Mouse (Mus musculus) limb, embryonic 15.5 days (tissue): ENCODE measurements around the gene Nlgn1. TPM values are rescaled to one million over a fixed set of nuclear protein-coding genes. Genes with fewer than 3 reads are reported as not detected.

ENCODE experiments used
- ATAC-seq: fragments of 200-750 bp; cut with Nextera tagmentation; 2 replicates; pipeline ENCODE4 v1.8.0; 2017; ENCODE audit warnings: low read depth, moderate TSS enrichment; ENCODE audit not compliant: insufficient number of reproducible peaks, low FRiP score, low TSS enrichment
- H3K27ac ChIP-seq: fragments of 300-500 bp; sonication (generic); 2 replicates; pipeline ENCODE4 v1.5.1; 2015; ENCODE audit warnings: moderate library complexity, mild to moderate bottlenecking, inconsistent platforms
- H3K27me3 ChIP-seq: fragments of 300-500 bp; sonication (generic); 2 replicates; pipeline ENCODE4 v1.6.1; 2015; ENCODE audit warnings: inconsistent platforms
- H3K36me3 ChIP-seq: fragments of 300-500 bp; sonication (generic); 2 replicates; pipeline ENCODE4 v1.6.1; 2015; ENCODE audit warnings: inconsistent platforms
- H3K4me1 ChIP-seq: fragments of 300-500 bp; sonication (generic); 2 replicates; pipeline ENCODE4 v1.6.1; 2015; ENCODE audit warnings: inconsistent platforms
- H3K4me2 ChIP-seq: fragments of 300-500 bp; sonication (generic); 2 replicates; pipeline ENCODE4 v1.6.1; 2015; ENCODE audit warnings: mild to moderate bottlenecking, inconsistent platforms
- H3K4me3 ChIP-seq: fragments of 300-500 bp; sonication (generic); 2 replicates; pipeline ENCODE4 v1.5.1; 2015; ENCODE audit warnings: mild to moderate bottlenecking, inconsistent platforms
- H3K9ac ChIP-seq: fragments of 300-500 bp; sonication (generic); 2 replicates; pipeline ENCODE4 v1.6.1; 2015; ENCODE audit warnings: inconsistent platforms
- H3K9me3 ChIP-seq: fragments of 300-500 bp; sonication (generic); 2 replicates; pipeline ENCODE4 v1.6.1; 2016; ENCODE audit warnings: inconsistent platforms
- WGBS: fragments of 180-500 bp; shearing (Covaris S2); methylation state at CpG from one replicate; pipeline ENCODE4 v1.1.7; 2015; 5-methylcytosine and 5-hydroxymethylcytosine counted together
- polyA plus RNA-seq: library from polyadenylated mRNA; unstranded; fragments of >200 nt; fragmentation: Nextera tagmentation; extraction: Ambion mirVana; gene quantifications from 2 replicates; pipeline ENCODE4 v1.2.1, GENCODE M21; 2015

The Nlgn1 gene
- polyA plus RNA-seq, 1 experiment from 2014 or later = 3.1 TPM

GRCm38 (mm10) chr3:25463051-25463450 lies 869.2 kb downstream of the Nlgn1 start:
- Histone ChIP-seq H3K36me3 (no peaks in the 10 kb centered on the region), H3K4me2 (no peak overlapping the region), H3K9me3 (no peaks in the 10 kb centered on the region), H3K9ac (no peak overlapping the region), H3K4me3 (no peak overlapping the region), H3K27me3 (no peaks in the 10 kb centered on the region), H3K4me1 (no peaks in the 10 kb centered on the region), H3K27ac (no peak overlapping the region)
- 69% methylated on average over 2 of the region's 2 CpGs for WGBS
- ATAC-seq = no peak

DNA sequence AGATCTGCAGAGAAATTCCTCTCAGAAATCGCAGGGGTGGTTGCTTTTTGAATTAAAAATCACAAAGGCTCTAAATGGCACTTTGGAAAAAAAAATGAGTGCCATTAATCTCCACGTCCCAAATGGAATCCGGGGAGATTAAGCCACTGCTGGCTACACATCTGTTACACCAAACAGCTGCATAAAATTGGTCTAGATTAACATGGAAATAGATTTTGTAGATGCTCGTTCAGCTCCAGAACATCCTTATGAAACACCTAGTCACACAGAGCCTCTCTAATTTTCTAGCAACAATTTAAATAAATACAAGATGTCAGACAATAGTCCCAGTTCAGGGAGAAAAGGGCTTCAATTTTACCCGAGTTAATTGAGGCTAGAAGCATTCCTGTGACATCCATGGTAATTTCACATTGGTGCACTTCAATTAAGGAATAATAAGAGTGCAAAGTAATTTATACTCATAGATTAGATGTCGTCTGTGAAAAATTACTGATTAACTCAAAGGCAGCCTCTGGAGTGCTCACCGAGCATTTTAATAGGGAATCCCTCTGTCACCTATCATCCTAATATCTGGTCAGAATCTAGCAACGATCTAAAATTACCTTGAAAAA lies 875.9 kb downstream of the Nlgn1 start:
- Histone ChIP-seq H3K4me2 (no peak overlapping the region), H3K27ac (no peak overlapping the region), H3K36me3 (no peaks in the 10 kb centered on the region), H3K9me3 (no peaks in the 10 kb centered on the region), H3K4me1 (no peaks in the 10 kb centered on the region), H3K9ac (no peak overlapping the region), H3K4me3 (no peak overlapping the region), H3K27me3 (no peaks in the 10 kb centered on the region)
- WGBS = 50% methylated on average over 8 of the region's 8 CpGs
- no peak for ATAC-seq

DNA sequence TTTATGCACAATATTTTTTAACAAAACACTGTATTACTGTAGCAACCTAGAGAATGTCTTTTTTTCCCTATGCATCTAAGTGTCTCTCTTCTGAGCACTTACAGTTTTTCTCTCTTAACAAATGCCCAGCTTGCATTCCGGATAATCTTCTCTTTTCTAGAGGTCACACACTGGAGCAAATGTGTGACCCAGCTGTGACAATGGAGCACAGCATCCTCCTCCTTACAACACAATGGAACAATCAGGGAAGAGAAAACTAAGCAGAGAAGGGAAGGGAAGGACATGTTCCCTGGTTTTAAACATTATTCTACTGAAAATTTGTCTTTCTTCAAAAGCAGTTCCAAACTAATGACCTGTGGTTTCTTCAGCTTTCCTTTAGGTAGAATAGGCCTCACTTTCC lies 879.9 kb downstream of the Nlgn1 start:
- Histone ChIP-seq H3K4me1 (no peaks in the 10 kb centered on the region), H3K9ac (no peak overlapping the region), H3K4me3 (no peak overlapping the region), H3K9me3 (no peaks in the 10 kb centered on the region), H3K27me3 (no peaks in the 10 kb centered on the region), H3K27ac (no peak overlapping the region), H3K4me2 (no peak overlapping the region), H3K36me3 (no peaks in the 10 kb centered on the region)
- no peak for ATAC-seq
- WGBS = 62% methylated on average over 1 of the region's 1 CpGs

DNA sequence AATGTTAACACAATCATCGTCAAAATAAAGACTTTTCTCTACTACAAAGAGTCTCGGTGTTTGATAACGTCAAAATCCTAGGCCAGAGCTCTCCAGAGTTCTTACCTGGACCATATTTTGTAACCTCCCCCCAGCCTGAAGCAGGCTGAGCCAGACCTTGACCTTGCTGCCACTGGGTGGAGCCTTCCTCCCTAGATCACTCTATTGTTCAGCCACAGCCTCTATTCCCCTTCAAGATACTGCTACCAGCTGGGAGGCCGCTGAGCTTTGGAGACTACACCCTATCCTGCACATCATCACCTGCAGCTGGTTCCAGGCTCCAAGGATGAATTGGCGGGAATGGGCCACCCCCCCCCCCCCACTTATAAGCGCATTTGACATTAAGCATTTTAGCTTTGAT lies 881.8 kb downstream of the Nlgn1 start:
- no peaks in the 10 kb centered on the region for H3K36me3 ChIP-seq
- no peaks in the 10 kb centered on the region for H3K27me3 ChIP-seq
- H3K4me1 ChIP-seq = no peaks in the 10 kb centered on the region
- no peaks in the 10 kb centered on the region for H3K9me3 ChIP-seq
- no peak overlapping the region for H3K9ac ChIP-seq
- no peak for ATAC-seq
- 65% methylated on average over 6 of the region's 6 CpGs for WGBS
- H3K4me3 ChIP-seq = no peak overlapping the region
- no peak overlapping the region for H3K27ac ChIP-seq
- H3K4me2 ChIP-seq = no peak overlapping the region

DNA sequence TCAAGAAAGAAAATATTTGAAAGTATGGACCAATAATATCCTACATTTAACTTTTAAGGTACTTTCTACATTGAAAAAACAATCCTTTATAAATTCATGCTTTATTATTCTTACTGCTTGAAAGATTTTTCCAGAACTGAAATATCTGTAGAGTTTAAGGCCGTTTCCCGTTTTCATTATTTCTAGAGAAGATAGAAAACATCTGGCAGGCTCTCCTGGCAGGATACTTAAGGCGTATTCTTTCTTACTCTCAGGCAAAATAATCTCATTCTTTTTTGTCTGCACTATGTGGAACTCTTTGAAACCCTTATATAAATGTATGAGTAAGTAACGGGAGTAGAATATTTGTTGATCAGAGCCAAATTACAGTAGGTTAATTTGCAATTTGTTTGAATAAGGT lies 882.9 kb downstream of the Nlgn1 start:
- Histone ChIP-seq H3K4me1 (no peaks in the 10 kb centered on the region), H3K4me2 (no peak overlapping the region), H3K9ac (no peak overlapping the region), H3K27me3 (no peaks in the 10 kb centered on the region), H3K36me3 (no peaks in the 10 kb centered on the region), H3K4me3 (no peak overlapping the region), H3K9me3 (no peaks in the 10 kb centered on the region), H3K27ac (no peak overlapping the region)
- 49% methylated on average over 4 of the region's 4 CpGs for WGBS
- ATAC-seq = no peak

- no peak for ATAC-seq
- no peak overlapping the region for H3K4me2 ChIP-seq
Measured at GRCm38 (mm10) chr3:25447181-25447580, 885.1 kb downstream of the Nlgn1 start.

GRCm38 (mm10) chr3:25443657-25444056 lies 888.6 kb downstream of the Nlgn1 start:
- H3K36me3 ChIP-seq = no peaks in the 10 kb centered on the region
- no peaks in the 10 kb centered on the region for H3K4me1 ChIP-seq
- no peaks in the 10 kb centered on the region for H3K27me3 ChIP-seq
- H3K4me3 ChIP-seq = no peak overlapping the region
- H3K4me2 ChIP-seq = no peak overlapping the region
- H3K27ac ChIP-seq = no peak overlapping the region
- H3K9ac ChIP-seq = no peak overlapping the region
- WGBS = 30% methylated on average over 3 of the region's 3 CpGs
- H3K9me3 ChIP-seq = no peaks in the 10 kb centered on the region
- ATAC-seq = no peak

More at GRCm38 (mm10) chr3:25447181-25447580, 885.1 kb downstream of the Nlgn1 start:
- Histone ChIP-seq H3K4me1 (no peaks in the 10 kb centered on the region), H3K27me3 (no peaks in the 10 kb centered on the region), H3K4me3 (no peak overlapping the region), H3K9me3 (no peaks in the 10 kb centered on the region), H3K9ac (no peak overlapping the region), H3K27ac (no peak overlapping the region), H3K36me3 (no peaks in the 10 kb centered on the region)
- WGBS = 56% methylated on average over 1 of the region's 1 CpGs

- WGBS = 90% methylated on average over 1 of the region's 1 CpGs
- no peak for ATAC-seq
- Histone ChIP-seq H3K9ac (no peak overlapping the region), H3K27ac (no peak overlapping the region), H3K9me3 (no peaks in the 10 kb centered on the region), H3K27me3 (no peaks in the 10 kb centered on the region), H3K4me3 (no peak overlapping the region), H3K4me2 (no peak overlapping the region), H3K36me3 (no peaks in the 10 kb centered on the region), H3K4me1 (no peaks in the 10 kb centered on the region)
Measured at GRCm38 (mm10) chr3:25442617-25443016, 889.6 kb downstream of the Nlgn1 start.

DNA sequence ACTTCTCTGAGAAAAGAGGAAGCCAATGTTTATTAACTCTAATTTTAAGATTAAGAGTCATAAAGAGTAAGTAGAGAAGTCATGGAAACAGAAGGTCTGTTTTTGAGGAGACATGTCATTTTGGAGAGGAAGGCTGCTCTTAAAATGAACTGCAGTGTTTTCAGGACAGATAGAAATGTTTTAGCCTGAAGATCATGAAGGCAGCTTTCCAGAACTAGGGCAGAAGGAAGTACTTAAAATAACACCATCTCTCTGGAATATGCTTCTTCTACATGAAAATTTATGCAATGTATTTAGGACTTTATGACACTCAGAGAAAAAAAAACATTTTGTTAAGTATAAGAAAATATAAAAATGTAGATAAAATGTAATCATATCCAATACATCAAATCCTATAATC lies 905.3 kb downstream of the Nlgn1 start:
- ATAC-seq = no peak
- H3K27me3 ChIP-seq = no peaks in the 10 kb centered on the region

DNA sequence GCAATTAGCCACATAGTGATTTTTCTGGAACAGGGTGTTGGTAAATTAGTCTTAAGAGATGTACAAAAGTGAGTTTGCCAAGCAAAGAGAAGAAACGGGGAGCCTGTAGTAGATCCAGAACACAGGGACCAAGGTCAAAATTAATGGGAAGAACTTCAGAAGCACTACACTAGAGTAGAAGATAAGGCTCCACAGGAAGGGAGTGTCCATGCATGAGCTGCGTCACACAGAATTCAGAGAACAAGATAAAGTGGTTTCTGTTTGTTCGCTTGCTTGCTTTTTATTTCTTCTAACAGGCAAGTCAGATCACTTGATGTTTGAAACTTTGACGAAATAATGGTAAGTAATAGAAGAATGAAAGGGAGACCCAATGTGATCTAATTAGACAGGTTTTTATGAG lies 920.3 kb downstream of the Nlgn1 start:
- Histone ChIP-seq H3K27me3 (no peaks in the 10 kb centered on the region), H3K27ac (no peak overlapping the region), H3K9me3 (no peaks in the 10 kb centered on the region), H3K9ac (no peak overlapping the region), H3K4me3 (no peak overlapping the region), H3K4me2 (no peak overlapping the region), H3K36me3 (no peaks in the 10 kb centered on the region), H3K4me1 (no peaks in the 10 kb centered on the region)
- ATAC-seq = no peak
- WGBS = 80% methylated on average over 4 of the region's 4 CpGs

More for the DNA sequence above, 905.3 kb downstream of the Nlgn1 start:
- H3K9ac ChIP-seq = no peak overlapping the region
- no peak overlapping the region for H3K27ac ChIP-seq
- H3K4me3 ChIP-seq = no peak overlapping the region
- no peaks in the 10 kb centered on the region for H3K9me3 ChIP-seq
- H3K36me3 ChIP-seq = no peaks in the 10 kb centered on the region
- H3K4me2 ChIP-seq = no peak overlapping the region
- H3K4me1 ChIP-seq = no peaks in the 10 kb centered on the region
